Mouse (Mus musculus) midbrain, embryonic 11.5 days (tissue): ENCODE data around the gene Cstf1. TPM values are rescaled to one million over a fixed set of nuclear protein-coding genes. Genes with fewer than 3 reads are reported as not detected.

Experiments
- ATAC-seq: fragments of 200-750 bp; cut with Nextera tagmentation; 2 replicates; pipeline ENCODE4 v1.8.0; 2017; ENCODE audit warnings: moderate TSS enrichment, moderate library complexity; ENCODE audit not compliant: low FRiP score
- DNase-seq: peaks from one replicate; pipeline ENCODE4 v3.0.0; 2015; ENCODE audit warnings: low spot score; ENCODE audit errors: missing footprints
- H3K27ac ChIP-seq: fragments of 300-500 bp; sonication (generic); 2 replicates; pipeline ENCODE4 v1.5.1; 2014; ENCODE audit warnings: low read depth, low read length
- H3K27me3 ChIP-seq: fragments of 300-500 bp; sonication (generic); 2 replicates; pipeline ENCODE4 v1.6.1; 2014; ENCODE audit warnings: mild to moderate bottlenecking, low read length, moderate library complexity, mixed read lengths; ENCODE audit not compliant: control insufficient read depth, insufficient read depth
- H3K36me3 ChIP-seq: fragments of 300-500 bp; sonication (generic); 2 replicates; pipeline ENCODE4 v1.6.1; 2014; ENCODE audit warnings: mild to moderate bottlenecking, low read length, moderate library complexity, mixed read lengths; ENCODE audit not compliant: control insufficient read depth, insufficient read depth
- H3K4me1 ChIP-seq: fragments of 300-500 bp; sonication (generic); 2 replicates; pipeline ENCODE4 v1.6.1; 2014; ENCODE audit warnings: low read length; ENCODE audit not compliant: control insufficient read depth, insufficient read depth
- H3K4me2 ChIP-seq: fragments of 300-500 bp; sonication (generic); 2 replicates; pipeline ENCODE4 v1.6.1; 2014; ENCODE audit warnings: mild to moderate bottlenecking, moderate library complexity
- H3K4me3 ChIP-seq: fragments of 300-500 bp; sonication (generic); 2 replicates; pipeline ENCODE4 v1.5.1; 2014; ENCODE audit warnings: low read depth, low read length
- H3K9ac ChIP-seq: fragments of 300-500 bp; sonication (generic); 2 replicates; pipeline ENCODE4 v1.6.1; 2014; ENCODE audit warnings: low read length
- H3K9me3 ChIP-seq: fragments of 300-500 bp; sonication (generic); 2 replicates; pipeline ENCODE4 v1.6.1; 2016; ENCODE audit warnings: low read length; ENCODE audit not compliant: control insufficient read depth
- WGBS: fragments of 180-500 bp; shearing (Covaris S2); extraction: QIAGEN DNeasy Blood & Tissue Kit; methylation state at CpG from one replicate; pipeline ENCODE4 v1.1.7; 2014; 5-methylcytosine and 5-hydroxymethylcytosine counted together
- polyA plus RNA-seq: library from polyadenylated mRNA; unstranded; fragments of >200 nt; fragmentation: Nextera tagmentation; extraction: Ambion mirVana; gene quantifications from 2 replicates; pipeline ENCODE4 v1.2.1, GENCODE M21; 2014

Gene Cstf1
- polyA plus RNA-seq, 1 experiment from 2014 or later, result 50.2 TPM

DNA sequence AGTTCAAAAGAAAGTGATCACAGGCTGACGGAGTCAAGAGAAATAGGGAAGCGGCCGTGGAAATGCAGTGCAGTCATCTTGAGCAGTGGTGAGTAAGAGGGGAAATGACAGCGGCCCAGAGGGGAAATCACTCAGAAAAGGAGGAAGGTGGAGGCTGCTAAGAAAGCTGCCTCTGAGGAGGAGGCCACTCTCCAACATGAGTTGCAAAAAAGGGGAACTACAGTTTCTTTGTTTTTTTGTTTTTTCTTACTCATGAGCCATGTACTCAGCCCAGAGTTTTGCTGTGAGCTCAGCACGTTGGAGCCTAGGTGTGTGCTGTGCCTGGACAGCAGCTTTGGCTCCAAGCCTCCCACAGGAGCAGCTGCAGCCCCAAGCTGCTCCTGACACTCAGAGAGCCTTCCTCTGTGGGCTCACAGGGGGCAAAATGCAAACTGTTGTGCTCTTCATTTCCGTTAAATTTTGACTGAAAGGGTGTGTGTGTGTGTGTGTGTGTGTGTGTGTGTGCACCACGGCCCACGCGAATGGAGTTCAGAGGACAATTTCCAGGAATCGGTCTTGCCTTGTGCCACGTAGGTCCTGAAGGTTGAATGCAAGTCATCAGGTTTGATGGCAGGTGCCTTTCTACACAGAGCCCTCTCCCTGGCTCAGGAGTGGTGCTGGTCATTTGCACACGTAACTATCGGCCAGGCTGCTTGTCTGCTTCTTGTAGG, 30.8 kb downstream of the Cstf1 start:
- Histone ChIP-seq H3K36me3 (no peaks in the 10 kb centered on the region), H3K4me3 (no peak overlapping the region), H3K9me3 (no peaks in the 10 kb centered on the region), H3K4me1 (0 out of 2 replicates have a peak, but pooled peaks cover 2% of the 10 kb centered on the region), H3K9ac (no peak overlapping the region), H3K27ac (no peak overlapping the region), H3K27me3 (no peaks in the 10 kb centered on the region), H3K4me2 (no peak overlapping the region)
- 78% methylated on average over 13 of the region's 13 CpGs for WGBS
- DNase-seq (no peak), ATAC-seq (no peak)

DNA sequence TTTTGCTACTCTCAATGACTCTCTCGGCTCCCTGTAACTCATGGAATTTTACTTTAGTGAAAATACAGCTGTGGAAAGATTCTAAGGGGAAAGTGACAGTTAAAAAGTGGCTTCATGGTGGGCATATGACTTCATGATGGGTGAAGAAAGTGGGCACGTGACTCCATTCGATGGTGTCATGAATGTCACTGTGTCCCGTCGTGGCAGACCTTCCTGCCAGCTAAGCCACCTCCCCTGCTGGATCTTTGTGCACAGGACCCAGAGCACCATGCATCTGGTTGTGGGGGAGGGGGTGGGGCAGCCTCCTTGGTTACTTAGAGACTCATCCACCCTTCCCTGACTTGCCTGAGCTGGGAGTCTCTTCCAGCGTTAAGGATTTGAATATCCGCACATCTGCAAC, 33.8 kb downstream of the Cstf1 start:
- no peak overlapping the region for H3K9ac ChIP-seq
- 59% methylated on average over 7 of the region's 7 CpGs for WGBS
- DNase-seq (peak; percentile 71), ATAC-seq (no peak)
- H3K27ac ChIP-seq, result no peak overlapping the region
- no peak overlapping the region for H3K4me2 ChIP-seq
- H3K27me3 ChIP-seq, result no peaks in the 10 kb centered on the region
- H3K9me3 ChIP-seq, result no peaks in the 10 kb centered on the region
- H3K4me1 ChIP-seq, result 0 out of 2 replicates have a peak, but pooled peaks cover 2% of the 10 kb centered on the region
- H3K4me3 ChIP-seq, result no peak overlapping the region
- no peaks in the 10 kb centered on the region for H3K36me3 ChIP-seq

DNA sequence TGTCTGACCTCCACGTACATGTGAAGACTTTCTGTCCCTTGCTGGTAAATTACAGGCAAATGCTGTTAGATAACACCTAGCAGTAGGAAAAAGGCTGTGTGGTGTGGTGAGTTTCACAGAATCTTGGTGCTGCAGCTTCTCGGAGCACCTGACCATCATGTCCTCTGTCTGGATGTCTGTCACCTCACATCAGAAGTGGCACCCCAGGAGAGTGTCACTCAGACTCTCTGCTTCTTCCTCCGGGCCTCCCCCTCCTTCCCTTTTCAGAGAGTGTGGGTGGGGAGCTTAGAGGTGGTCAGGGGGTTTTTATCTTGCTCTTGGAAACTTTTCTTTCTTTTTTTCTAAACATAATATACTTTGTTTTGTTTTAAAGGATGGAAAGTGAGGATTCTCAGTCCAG, 34.5 kb downstream of the Cstf1 start:
- no peak overlapping the region for H3K27ac ChIP-seq
- no peak overlapping the region for H3K9ac ChIP-seq
- no peaks in the 10 kb centered on the region for H3K4me1 ChIP-seq
- DNase-seq (no peak), ATAC-seq (no peak)
- no peak overlapping the region for H3K4me3 ChIP-seq
- H3K27me3 ChIP-seq, result no peaks in the 10 kb centered on the region
- 76% methylated on average over 3 of the region's 3 CpGs for WGBS
- H3K4me2 ChIP-seq, result no peak overlapping the region
- H3K9me3 ChIP-seq, result no peaks in the 10 kb centered on the region
- H3K36me3 ChIP-seq, result no peaks in the 10 kb centered on the region

DNA sequence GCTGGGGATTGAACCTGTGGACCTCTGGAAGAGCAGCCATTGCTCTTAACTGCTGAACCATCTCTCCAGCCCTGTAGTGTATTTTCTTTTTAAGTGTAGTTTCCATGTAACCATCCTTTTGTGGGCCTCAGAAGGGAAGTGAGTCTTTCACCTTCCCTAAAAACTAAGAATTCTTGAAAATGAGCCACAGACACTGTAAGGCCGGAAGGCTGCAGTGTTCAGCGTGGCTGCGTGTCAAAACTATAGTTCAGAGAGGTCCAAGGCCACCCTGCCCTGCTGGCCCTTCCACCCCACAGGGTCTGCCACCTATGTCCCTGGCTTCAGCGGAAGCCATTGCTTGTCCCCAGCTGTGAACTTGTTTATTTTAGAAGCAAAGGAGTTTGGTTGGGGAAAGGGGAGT, 35.7 kb downstream of the Cstf1 start:
- no peak overlapping the region for H3K4me3 ChIP-seq
- H3K27ac ChIP-seq, result no peak overlapping the region
- ATAC-seq, result no peak

DNA sequence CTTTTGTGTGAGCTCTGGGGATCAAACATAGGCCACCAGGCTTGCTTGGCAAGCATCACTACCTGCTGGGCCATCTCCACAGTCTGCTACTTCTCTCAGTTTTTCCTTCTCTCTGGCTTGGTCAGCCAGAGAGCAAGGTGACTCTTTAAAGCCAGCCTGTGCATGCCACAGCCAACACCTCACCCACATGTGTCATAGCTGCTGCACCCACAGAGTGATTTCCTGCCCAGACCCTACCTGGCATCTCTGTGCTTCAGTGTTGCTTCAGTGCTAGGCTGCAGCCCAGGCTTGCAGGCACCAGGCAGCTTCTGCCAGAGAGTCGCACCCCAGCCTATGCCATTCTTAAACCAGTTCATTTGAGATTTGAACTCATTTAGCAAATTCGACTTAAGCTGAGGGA, 37.0 kb downstream of the Cstf1 start:
- DNase-seq (no peak), ATAC-seq (no peak)
- WGBS, result 91% methylated on average over 2 of the region's 2 CpGs
- H3K4me2 ChIP-seq, result no peak overlapping the region
- H3K9ac ChIP-seq, result no peak overlapping the region
- H3K9me3 ChIP-seq, result no peaks in the 10 kb centered on the region
- no peaks in the 10 kb centered on the region for H3K27me3 ChIP-seq
- no peaks in the 10 kb centered on the region for H3K36me3 ChIP-seq
- H3K4me1 ChIP-seq, result peaks cover under 1% of the 10 kb centered on the region; the same call in 1 of the 2 replicates
- no peak overlapping the region for H3K27ac ChIP-seq
- H3K4me3 ChIP-seq, result no peak overlapping the region

More for the DNA sequence above, 35.7 kb downstream of the Cstf1 start:
- DNase-seq, result no peak
- H3K9me3 ChIP-seq, result no peaks in the 10 kb centered on the region
- no peaks in the 10 kb centered on the region for H3K36me3 ChIP-seq
- 77% methylated on average over 4 of the region's 4 CpGs for WGBS
- H3K4me2 ChIP-seq, result no peak overlapping the region
- H3K27me3 ChIP-seq, result no peaks in the 10 kb centered on the region
- H3K9ac ChIP-seq, result no peak overlapping the region
- H3K4me1 ChIP-seq, result no peaks in the 10 kb centered on the region

DNA sequence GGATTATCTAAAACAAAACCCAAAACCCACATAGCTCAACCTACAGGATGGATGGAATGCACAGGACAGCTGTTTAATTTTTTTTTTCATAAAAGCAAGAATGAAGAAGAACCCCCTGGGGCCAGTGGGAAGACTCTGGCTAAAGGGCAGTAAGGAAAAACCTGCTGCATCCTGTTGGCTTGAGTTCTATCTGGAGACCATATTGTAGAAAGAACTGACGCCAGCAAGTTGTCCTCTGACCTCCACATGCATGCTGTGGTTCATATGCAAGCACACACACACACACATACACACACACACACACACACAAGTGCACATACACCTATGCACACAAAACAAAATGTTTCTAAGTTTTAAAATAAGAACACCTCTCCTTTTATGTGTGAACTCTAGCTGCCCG, 40.2 kb downstream of the Cstf1 start:
- Histone ChIP-seq H3K4me3 (no peak overlapping the region), H3K36me3 (no peaks in the 10 kb centered on the region), H3K4me1 (peaks cover 5% of the 10 kb centered on the region; the same call in 1 of the 2 replicates), H3K27ac (no peak overlapping the region), H3K27me3 (no peaks in the 10 kb centered on the region), H3K4me2 (no peak overlapping the region), H3K9me3 (no peaks in the 10 kb centered on the region), H3K9ac (no peak overlapping the region)
- ATAC-seq (no peak), DNase-seq (no peak)
- WGBS, result 85% methylated on average over 2 of the region's 2 CpGs

DNA sequence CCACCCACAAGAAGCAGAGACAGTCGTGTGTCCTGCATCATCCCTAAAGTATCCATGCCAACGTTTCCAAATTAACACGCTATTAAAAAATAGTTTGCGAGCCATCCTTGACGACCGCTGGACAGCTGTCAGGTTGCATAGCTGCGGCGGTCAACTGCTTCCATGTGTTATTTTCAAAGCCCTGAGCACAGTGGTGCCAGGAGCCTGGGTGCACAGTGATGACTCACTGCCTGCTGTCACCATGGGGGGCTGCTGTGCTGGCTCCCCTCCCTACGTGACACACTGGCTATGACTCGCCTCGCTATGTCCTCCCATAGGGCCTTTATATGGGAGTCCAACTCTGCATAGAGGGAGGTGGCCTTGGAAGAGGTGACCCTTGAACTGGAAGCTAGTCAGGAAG, 40.6 kb downstream of the Cstf1 start:
- no peak overlapping the region for H3K4me3 ChIP-seq
- DNase-seq (no peak), ATAC-seq (peak; percentile 33; the same call in 1 of the 2 replicates)
- H3K36me3 ChIP-seq, result no peaks in the 10 kb centered on the region
- no peak overlapping the region for H3K4me2 ChIP-seq
- H3K27ac ChIP-seq, result no peak overlapping the region
- 87% methylated on average over 11 of the region's 11 CpGs for WGBS
- peaks cover 5% of the 10 kb centered on the region; the same call in 1 of the 2 replicates for H3K4me1 ChIP-seq
- no peaks in the 10 kb centered on the region for H3K9me3 ChIP-seq
- H3K9ac ChIP-seq, result no peak overlapping the region
- H3K27me3 ChIP-seq, result no peaks in the 10 kb centered on the region

DNA sequence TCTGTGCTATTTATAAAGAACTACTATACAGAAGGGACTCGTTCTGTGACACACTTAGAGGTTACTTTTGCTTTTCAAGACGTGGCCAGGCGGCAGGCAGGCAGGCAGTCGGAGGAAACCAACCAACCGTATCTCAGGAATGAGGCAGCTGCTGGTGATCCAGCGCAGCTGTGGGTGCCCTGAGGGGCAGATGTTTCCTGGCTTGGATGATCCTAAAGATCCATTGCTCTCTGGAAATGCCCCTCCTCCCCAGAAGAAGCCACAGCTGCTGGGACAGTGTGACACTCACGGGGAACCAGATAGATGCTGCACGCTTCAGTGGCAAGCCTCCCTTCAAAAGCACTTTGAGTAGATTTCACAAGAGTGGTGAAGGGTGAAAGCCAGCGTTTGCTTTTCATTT, 42.0 kb downstream of the Cstf1 start:
- no peak overlapping the region for H3K4me3 ChIP-seq
- peak overlapping the region; percentile 11; the same call in 1 of the 2 replicates for H3K4me2 ChIP-seq

DNA sequence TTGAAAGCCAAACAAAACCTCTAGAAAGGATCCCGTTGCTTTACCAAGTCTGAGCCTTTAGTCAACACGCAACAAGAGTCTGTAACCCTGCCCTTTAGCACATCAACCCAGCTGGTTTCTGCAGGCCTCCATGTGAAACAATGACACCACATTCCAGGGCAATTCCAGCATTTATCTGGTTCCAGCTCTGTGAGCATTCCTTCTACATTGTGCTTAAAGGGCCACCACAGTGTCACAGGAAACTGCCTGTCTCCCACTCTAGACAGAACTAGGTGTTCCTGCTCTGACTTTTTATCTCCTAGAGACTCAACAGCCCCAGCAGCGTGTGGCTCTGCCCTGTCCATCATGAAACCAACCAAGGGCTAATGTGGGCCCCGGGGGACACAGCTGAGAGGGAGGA, 42.8 kb downstream of the Cstf1 start:
- Histone ChIP-seq H3K9ac (no peak overlapping the region), H3K4me2 (no peak overlapping the region), H3K9me3 (no peaks in the 10 kb centered on the region), H3K36me3 (no peaks in the 10 kb centered on the region), H3K4me1 (peaks cover 5% of the 10 kb centered on the region; the same call in 1 of the 2 replicates), H3K27me3 (no peaks in the 10 kb centered on the region), H3K27ac (no peak overlapping the region), H3K4me3 (no peak overlapping the region)
- WGBS, result 36% methylated on average over 4 of the region's 4 CpGs
- ATAC-seq (no peak), DNase-seq (peak; percentile 86)

More for the DNA sequence above, 42.0 kb downstream of the Cstf1 start:
- WGBS, result 7% methylated on average over 9 of the region's 9 CpGs
- Histone ChIP-seq H3K9ac (no peak overlapping the region), H3K27ac (no peak overlapping the region), H3K9me3 (no peaks in the 10 kb centered on the region), H3K27me3 (no peaks in the 10 kb centered on the region), H3K4me1 (peaks cover 5% of the 10 kb centered on the region; the same call in 1 of the 2 replicates), H3K36me3 (no peaks in the 10 kb centered on the region)
- ATAC-seq, result peak; percentile 55; the same call in 1 of the 2 replicates
- peak; percentile 89 for DNase-seq
